Mouse (Mus musculus) effector memory CD4-positive, alpha-beta T cell, adult 7 months (primary cell): Measurements from ENCODE around the gene Olfr1469. TPM values are rescaled to one million over a fixed set of nuclear protein-coding genes. Genes with fewer than 3 reads are reported as not detected.

Experiments
- polyA plus RNA-seq: library from polyadenylated mRNA; unstranded; fragments of 100-300 nt; shearing (Covaris generic); gene quantifications from one replicate; pipeline ENCODE4 v1.2.1, GENCODE M21; 2017

The Olfr1469 gene
- 0.12 TPM for polyA plus RNA-seq

DNA sequence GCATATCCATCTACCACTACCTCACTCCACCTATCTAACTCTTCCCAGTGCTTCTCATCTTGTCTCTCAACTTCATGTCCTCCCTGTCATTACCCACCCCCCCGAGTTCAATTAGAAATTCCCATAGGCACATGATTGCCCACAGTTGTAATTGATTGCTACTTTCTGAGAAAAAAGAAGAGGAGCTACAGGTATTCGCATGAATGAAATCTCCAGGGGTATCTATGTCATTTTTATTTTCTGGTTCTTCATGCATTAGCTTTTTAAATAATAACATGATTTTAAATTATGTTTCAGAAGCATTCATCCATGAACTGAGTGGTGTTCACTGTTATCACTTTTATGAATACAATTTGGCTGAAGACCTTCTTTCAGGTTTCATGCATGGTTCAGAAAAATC lies at the start of gene Olfr1469:
Gene Olfr1469 (plus strand): TSS at position 301 of the 400 bp plus-strand sequence.

GRCm38 (mm10) chr19:13361936-13362335 lies 45.7 kb upstream of the Olfr1469 start, which contains the start of gene Olfr1467:
Gene Olfr1467, plus strand, starts transcription at chr19:13362236.

GRCm38 (mm10) chr19:13443109-13443508 lies 35.5 kb downstream of the Olfr1469 start, which contains the start of gene Olfr1471:
Gene Olfr1471, plus strand, starts transcription at chr19:13443409.

DNA sequence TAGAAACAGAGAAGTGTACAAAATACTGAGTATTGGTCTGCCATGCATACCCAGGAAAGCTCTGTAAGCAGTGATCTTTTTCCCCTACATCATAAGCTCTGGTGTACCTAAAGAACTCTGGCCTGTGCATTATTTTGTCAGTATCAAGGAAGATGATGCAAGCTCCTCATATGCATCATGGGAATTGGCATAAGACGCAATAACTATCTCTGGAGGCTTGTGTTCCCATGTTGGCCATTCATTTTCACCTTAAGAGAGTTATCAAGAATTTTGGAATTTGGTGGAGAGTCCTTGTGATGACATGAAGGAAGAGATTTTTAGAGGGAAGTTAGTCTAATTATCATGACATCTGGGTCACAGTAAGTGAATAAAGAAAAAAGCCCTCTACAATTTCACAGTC lies 48.3 kb downstream of the Olfr1469 start, which contains the start of gene Olfr1472:
Gene Olfr1472 (minus strand): TSS at position 101 of the 400 bp plus-strand sequence.

Other genes with a start within 250 kb of the Olfr1469 start
- gene Olfr1461, start 244.8 kb upstream of the Olfr1469 start, polyA plus RNA-seq, result not detected
- not detected for gene Olfr1462, start 222.1 kb upstream of the Olfr1469 start, polyA plus RNA-seq
- not detected for gene Olfr1463, start 176.5 kb upstream of the Olfr1469 start, polyA plus RNA-seq
- not detected for gene Olfr1465, start 92.3 kb upstream of the Olfr1469 start, polyA plus RNA-seq
- gene Olfr1466, start 69.0 kb upstream of the Olfr1469 start, polyA plus RNA-seq, result not detected
- 0.10 TPM for gene Olfr1467, start 45.6 kb upstream of the Olfr1469 start, polyA plus RNA-seq
- gene Olfr1471, start 35.6 kb downstream of the Olfr1469 start, polyA plus RNA-seq, result 0.12 TPM
- not detected for gene Olfr1472, start 48.2 kb downstream of the Olfr1469 start, polyA plus RNA-seq
- not detected for gene Olfr1474, start 61.7 kb downstream of the Olfr1469 start, polyA plus RNA-seq
- not detected for gene Olfr1475, start 72.3 kb downstream of the Olfr1469 start, polyA plus RNA-seq
- gene Olfr1477, start 92.7 kb downstream of the Olfr1469 start, polyA plus RNA-seq, result 0.20 TPM
- not detected for gene Olfr1480, start 120.1 kb downstream of the Olfr1469 start, polyA plus RNA-seq
- not detected for gene Olfr1484, start 175.7 kb downstream of the Olfr1469 start, polyA plus RNA-seq
- gene Olfr1487, start 209.5 kb downstream of the Olfr1469 start, polyA plus RNA-seq, result not detected
- gene Olfr1489, start 223.8 kb downstream of the Olfr1469 start, polyA plus RNA-seq, result 0.06 TPM
- gene Olfr1490, start 243.2 kb downstream of the Olfr1469 start, polyA plus RNA-seq, result 0.40 TPM